Mouse (Mus musculus): ENCODE results near the gene Dctn2. TPM values are rescaled to one million over a fixed set of nuclear protein-coding genes. Genes with fewer than 3 reads are reported as not detected.
"Not testable (repeated sequence)": the region's sequence is repeated elsewhere in the genome, so short reads cannot be mapped to it uniquely, and the experiment has no call there.

Gene Dctn2
- total and polyA plus RNA-seq, 2 experiments: 71.3 to 132 TPM

GRCm38 (mm10) chr10:127295986-127296794 is 30.0 kb downstream of the Dctn2 start:
- no peak overlapping the region for H3K9ac ChIP-seq (ENCODE audit: low read depth, low read length)
- peaks cover 44% of the 10 kb centered on the region for H3K36me3 ChIP-seq (ENCODE audit: control insufficient read depth, insufficient read depth, low read length)
- 80% methylated on average over 24 of the region's 24 CpGs for WGBS
- H3K27ac ChIP-seq (replicated peaks; ENCODE audit: insufficient read depth, low read depth, low read length): no peak overlapping the region
- H3K4me3 ChIP-seq (ENCODE audit: insufficient read depth, low read depth, low read length): no peak overlapping the region
- peaks cover 4% of the 10 kb centered on the region; the same call in 1 of the 2 replicates for H3K79me2 ChIP-seq (ENCODE audit: control insufficient read depth, insufficient read depth, low read length)
- no peak for DNase-seq (ENCODE audit: extremely low read depth, low read depth, low spot score)
- H3K4me1 ChIP-seq (ENCODE audit: control insufficient read depth, insufficient read depth, low read length): peaks cover 11% of the 10 kb centered on the region; the same call in 1 of the 2 replicates
- H3K27me3 ChIP-seq (ENCODE audit: control insufficient read depth, insufficient read depth, low read length): no peaks in the 10 kb centered on the region
- TF ChIP-seq CTCF (IDR thresholded peaks at IDR 0.05; ENCODE audit: low read depth, low read length) (no peak), POLR2A (IDR thresholded peaks at IDR 0.05; ENCODE audit: extremely low read depth, insufficient read depth, low read length) (no peak)

- Histone ChIP-seq H3K27ac (replicated peaks; ENCODE audit: insufficient read depth, low read depth, low read length) (no peak overlapping the region), H3K4me3 (ENCODE audit: insufficient read depth, low read depth, low read length) (no peak overlapping the region), H3K9ac (ENCODE audit: low read depth, low read length) (no peak overlapping the region), H3K79me2 (ENCODE audit: control insufficient read depth, insufficient read depth, low read length) (0 out of 2 replicates have a peak, but pooled peaks cover 4% of the 10 kb centered on the region), H3K36me3 (ENCODE audit: control insufficient read depth, insufficient read depth, low read length) (peaks cover 50% of the 10 kb centered on the region), H3K27me3 (ENCODE audit: control insufficient read depth, insufficient read depth, low read length) (no peaks in the 10 kb centered on the region), H3K4me1 (ENCODE audit: control insufficient read depth, insufficient read depth, low read length) (peaks cover 7% of the 10 kb centered on the region; the same call in 1 of the 2 replicates)
- no peak for TF ChIP-seq CTCF (IDR thresholded peaks at IDR 0.05; ENCODE audit: low read depth, low read length)
- no peak for TF ChIP-seq POLR2A (IDR thresholded peaks at IDR 0.05; ENCODE audit: extremely low read depth, insufficient read depth, low read length)
- WGBS: 89% methylated on average over 16 of the region's 16 CpGs
- no peak for DNase-seq (ENCODE audit: extremely low read depth, low read depth, low spot score)
Observed at GRCm38 (mm10) chr10:127297015-127297871, 31.1 kb downstream of the Dctn2 start.

DNA sequence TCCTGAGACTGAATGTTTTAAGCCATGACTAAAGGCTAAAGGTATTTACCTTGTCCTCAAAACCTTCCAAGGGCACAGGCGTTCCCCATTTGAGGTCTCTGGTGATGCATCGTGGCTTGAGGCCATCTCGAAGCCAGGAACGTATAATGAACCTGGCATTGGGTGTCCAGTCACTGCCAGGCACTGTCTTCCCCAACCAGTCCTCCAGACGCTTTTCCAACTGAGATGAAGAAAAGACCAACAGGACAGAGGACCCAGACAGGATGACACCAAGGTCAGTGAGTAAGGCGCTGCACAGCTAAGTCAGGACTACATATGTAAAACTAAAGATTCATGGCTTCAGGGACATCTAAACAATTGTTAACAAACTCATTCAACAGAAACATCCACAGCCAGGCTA is 34.2 kb downstream of the Dctn2 start:
- WGBS: 95% methylated on average over 6 of the region's 6 CpGs

DNA sequence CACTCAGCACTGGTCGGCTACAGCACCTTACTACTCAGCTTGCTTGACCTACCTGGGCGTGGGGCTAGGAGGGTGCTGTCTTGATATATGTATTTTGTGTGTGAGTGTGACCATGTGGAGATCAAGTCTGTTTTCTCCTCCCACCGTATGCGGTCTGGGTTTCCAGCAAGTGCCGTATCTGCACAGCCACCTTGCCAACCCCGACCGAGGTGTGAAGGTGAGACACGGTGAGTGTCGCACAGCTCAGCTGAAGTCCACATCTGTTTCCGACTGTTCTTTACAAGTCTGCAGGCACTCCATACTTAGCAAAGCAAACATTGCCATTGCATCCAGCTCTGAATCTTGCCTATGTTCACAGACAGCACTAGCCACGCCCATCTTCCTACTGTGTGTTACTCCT is 37.0 kb downstream of the Dctn2 start:
- peaks cover 52% of the 10 kb centered on the region for H3K36me3 ChIP-seq (ENCODE audit: control insufficient read depth, insufficient read depth, low read length)
- H3K4me1 ChIP-seq (ENCODE audit: control insufficient read depth, insufficient read depth, low read length): no peaks in the 10 kb centered on the region
- 97% methylated on average over 11 of the region's 11 CpGs for WGBS
- H3K9ac ChIP-seq (ENCODE audit: low read depth, low read length): no peak overlapping the region
- DNase-seq (ENCODE audit: extremely low read depth, low read depth, low spot score): no peak
- H3K4me3 ChIP-seq (ENCODE audit: insufficient read depth, low read depth, low read length): no peak overlapping the region
- no peaks in the 10 kb centered on the region for H3K79me2 ChIP-seq (ENCODE audit: control insufficient read depth, insufficient read depth, low read length)
- TF ChIP-seq CTCF (IDR thresholded peaks at IDR 0.05; ENCODE audit: low read depth, low read length) (no peak), POLR2A (IDR thresholded peaks at IDR 0.05; ENCODE audit: extremely low read depth, insufficient read depth, low read length) (no peak)
- H3K27ac ChIP-seq (replicated peaks; ENCODE audit: insufficient read depth, low read depth, low read length): no peak overlapping the region
- no peaks in the 10 kb centered on the region for H3K27me3 ChIP-seq (ENCODE audit: control insufficient read depth, insufficient read depth, low read length)

More for the DNA sequence above, 34.2 kb downstream of the Dctn2 start:
- Histone ChIP-seq H3K4me3 (ENCODE audit: insufficient read depth, low read depth, low read length) (no peak overlapping the region), H3K79me2 (ENCODE audit: control insufficient read depth, insufficient read depth, low read length) (0 out of 2 replicates have a peak, but pooled peaks cover 4% of the 10 kb centered on the region), H3K27me3 (ENCODE audit: control insufficient read depth, insufficient read depth, low read length) (no peaks in the 10 kb centered on the region), H3K9ac (ENCODE audit: low read depth, low read length) (no peak overlapping the region), H3K4me1 (ENCODE audit: control insufficient read depth, insufficient read depth, low read length) (0 out of 2 replicates have a peak, but pooled peaks cover under 1% of the 10 kb centered on the region), H3K36me3 (ENCODE audit: control insufficient read depth, insufficient read depth, low read length) (peaks cover 56% of the 10 kb centered on the region), H3K27ac (replicated peaks; ENCODE audit: insufficient read depth, low read depth, low read length) (no peak overlapping the region)
- no peak for TF ChIP-seq POLR2A (IDR thresholded peaks at IDR 0.05; ENCODE audit: extremely low read depth, insufficient read depth, low read length)
- no peak for TF ChIP-seq CTCF (IDR thresholded peaks at IDR 0.05; ENCODE audit: low read depth, low read length)
- DNase-seq (ENCODE audit: extremely low read depth, low read depth, low spot score): no peak

DNA sequence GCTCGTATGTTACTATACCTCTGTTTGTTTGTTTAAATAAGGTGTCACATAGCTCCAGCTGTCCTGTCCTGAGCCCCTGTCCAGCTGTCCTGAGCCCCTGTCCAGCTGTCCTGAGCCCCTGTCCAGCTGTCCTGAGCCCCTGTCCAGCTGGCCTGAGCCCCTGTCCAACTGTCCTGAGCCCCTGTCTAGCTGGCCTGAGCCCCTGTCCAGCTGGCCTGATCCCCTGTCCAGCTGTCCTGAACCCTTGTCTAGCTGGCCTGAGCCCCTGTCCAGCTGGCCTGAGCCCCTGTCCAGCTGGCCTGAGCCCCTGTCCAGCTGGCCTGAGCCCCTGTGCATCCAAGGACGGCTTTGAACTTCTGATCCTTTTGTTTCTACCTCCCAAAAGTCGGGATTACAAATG is 43.0 kb downstream of the Dctn2 start:
- H3K9ac ChIP-seq (ENCODE audit: low read depth, low read length); H3K27ac ChIP-seq (replicated peaks; ENCODE audit: insufficient read depth, low read depth, low read length); H3K79me2 ChIP-seq (ENCODE audit: control insufficient read depth, insufficient read depth, low read length); H3K27me3 ChIP-seq (ENCODE audit: control insufficient read depth, insufficient read depth, low read length); H3K4me3 ChIP-seq (ENCODE audit: insufficient read depth, low read depth, low read length); DNase-seq (ENCODE audit: extremely low read depth, low read depth, low spot score); H3K4me1 ChIP-seq (ENCODE audit: control insufficient read depth, insufficient read depth, low read length): not testable (repeated sequence)
- peaks cover 28% of the 10 kb centered on the region for H3K36me3 ChIP-seq (ENCODE audit: control insufficient read depth, insufficient read depth, low read length)
- 87% methylated on average over 3 of the region's 3 CpGs for WGBS

All from liver, adult 2 months (tissue).